Comparison of ENCODE assay signal across 8 mouse cellular contexts in the genomic region with DNA sequence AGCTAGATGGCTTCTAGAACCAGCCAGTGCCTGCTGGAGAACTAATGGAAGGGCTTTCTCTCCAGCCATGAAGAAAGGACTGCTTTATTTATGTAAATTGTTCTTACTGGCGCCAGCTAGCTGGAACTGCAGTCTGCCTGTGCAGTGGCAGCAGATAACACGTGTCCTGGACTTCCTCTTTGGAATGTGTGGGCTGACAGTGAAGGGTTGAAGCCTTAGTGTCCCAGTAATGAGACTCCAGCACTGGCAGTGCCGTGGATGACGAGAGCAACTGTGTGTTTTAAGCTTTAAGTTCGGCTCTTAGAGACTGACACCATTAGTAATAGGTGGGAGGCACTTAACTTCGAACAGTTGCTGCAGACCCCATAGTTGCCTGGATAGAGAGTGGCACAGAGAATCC. TPM values are rescaled to one million over a fixed set of nuclear protein-coding genes. Genes with fewer than 3 reads are reported as not detected.
A peak's percentile ranks its signal among the peaks of the same experiment; 100 is the strongest.
DNase-seq lines count a peak whose midpoint lies in the region; ATAC-seq and TF ChIP-seq lines count a peak whose summit lies in the region.

No protein-coding gene starts in this region.

- dilution Hi-C loops in CH12.LX (cut with MboI; ENCODE audit: extremely low pct_ligation_motif_present, extremely low pct_unique_long_range_greater_than_20kb, low sequenced_read_pairs), result no loop called here

- 10% methylated on average over 6 of the region's 6 CpGs for WGBS in embryonic facial prominence, embryonic 13.5 days
- WGBS in heart, embryonic 12.5 days, result 8% methylated on average over 6 of the region's 6 CpGs
- WGBS in kidney, embryonic 14.5 days, result 7% methylated on average over 6 of the region's 6 CpGs
- 7% methylated on average over 6 of the region's 6 CpGs for WGBS in lung, adult 2 months
- WGBS in neural tube, embryonic 14.5 days, result 8% methylated on average over 6 of the region's 6 CpGs

- peaks cover 6 to 47% of the 10 kb centered on the region in 2 experiments for H3K4me1 ChIP-seq in CH12.LX (ENCODE audit: control insufficient read depth in 1 of 2, insufficient read depth in 2 of 2)
- peaks cover 27% of the 10 kb centered on the region for H3K4me1 ChIP-seq in embryonic facial prominence, embryonic 13.5 days
- H3K4me1 ChIP-seq in heart, embryonic 12.5 days (replicated peaks), result peaks cover 35% of the 10 kb centered on the region
- peaks cover 22% of the 10 kb centered on the region for H3K4me1 ChIP-seq in kidney, embryonic 14.5 days (ENCODE audit: control insufficient read depth, insufficient read depth, low read length)
- peaks cover 11% of the 10 kb centered on the region for H3K4me1 ChIP-seq in lung, adult 2 months (ENCODE audit: control insufficient read depth, insufficient read depth, low read length)
- peaks cover 23% of the 10 kb centered on the region for H3K4me1 ChIP-seq in neural tube, embryonic 14.5 days (ENCODE audit: control insufficient read depth, insufficient read depth, low read length)

- DNase-seq in CH12.LX (ENCODE audit: extremely low read depth), result peak; percentile 56
- peak; percentile 65 for DNase-seq in adrenal gland, postnatal 10 days
- peak; percentile 49 for DNase-seq in lung, adult 2 months
- no peak for DNase-seq in natural killer cell, adult 2 months (ENCODE audit: low spot score in 2 of 2)

- TF ChIP-seq EP300 in CH12.LX (IDR thresholded peaks at IDR 0.05; ENCODE audit: low read length), result 0 out of 2 replicates have a peak, but pooled peaks have one; percentile 16

- no peaks in the 10 kb centered on the region for H3K9me3 ChIP-seq in CH12.LX (replicated peaks; ENCODE audit: low read length)
- no peaks in the 10 kb centered on the region for H3K9me3 ChIP-seq in embryonic facial prominence, embryonic 13.5 days
- H3K9me3 ChIP-seq in heart, embryonic 12.5 days (replicated peaks), result no peaks in the 10 kb centered on the region
- no peaks in the 10 kb centered on the region for H3K9me3 ChIP-seq in kidney, embryonic 14.5 days (ENCODE audit: control insufficient read depth, low read length)
- no peaks in the 10 kb centered on the region for H3K9me3 ChIP-seq in neural tube, embryonic 14.5 days (ENCODE audit: control insufficient read depth, low read length)

- H3K36me3 ChIP-seq in CH12.LX (replicated peaks in 1 of 2; ENCODE audit: control insufficient read depth in 1 of 2, insufficient read depth in 1 of 2, low read length in 1 of 2), result peaks cover 14 to 43% of the 10 kb centered on the region in 2 experiments
- H3K36me3 ChIP-seq in embryonic facial prominence, embryonic 13.5 days, result peaks cover 24% of the 10 kb centered on the region
- peaks cover 24% of the 10 kb centered on the region for H3K36me3 ChIP-seq in heart, embryonic 12.5 days
- H3K36me3 ChIP-seq in kidney, embryonic 14.5 days (ENCODE audit: control insufficient read depth, insufficient read depth, low read length), result 0 out of 2 replicates have a peak, but pooled peaks cover 3% of the 10 kb centered on the region
- no peaks in the 10 kb centered on the region for H3K36me3 ChIP-seq in neural tube, embryonic 14.5 days (ENCODE audit: control insufficient read depth, insufficient read depth, low read length)

- H3K27ac ChIP-seq in CH12.LX (ENCODE audit: insufficient read depth, low read depth), result peak overlapping the region; percentile 10; the same call in 1 of the 2 replicates
- H3K27ac ChIP-seq in embryonic facial prominence, embryonic 13.5 days, result peak overlapping the region; percentile 78
- peak overlapping the region; percentile 90 for H3K27ac ChIP-seq in heart, embryonic 12.5 days (ENCODE audit: poor library complexity, severe bottlenecking)
- peak overlapping the region; percentile 53 for H3K27ac ChIP-seq in kidney, embryonic 14.5 days (ENCODE audit: low read depth, low read length)
- peak overlapping the region; percentile 77 for H3K27ac ChIP-seq in neural tube, embryonic 14.5 days (ENCODE audit: low read depth, low read length)

- ATAC-seq in embryonic facial prominence, embryonic 13.5 days (ENCODE audit: insufficient number of reproducible peaks, insufficient read depth, low FRiP score, low TSS enrichment, low read depth), result no peak
- ATAC-seq in heart, embryonic 12.5 days (ENCODE audit: insufficient number of reproducible peaks, low FRiP score), result peak; percentile 83
- ATAC-seq in kidney, embryonic 14.5 days (ENCODE audit: low FRiP score, low TSS enrichment), result peak; percentile 90
- peak; percentile 83 for ATAC-seq in neural tube, embryonic 14.5 days (ENCODE audit: low read depth)

- in situ Hi-C loops in CH12.LX (cut with MboI; ENCODE audit: low pct_ligation_motif_present, low pct_unique_long_range_greater_than_20kb, low sequenced_read_pairs), result no loop called here

- H3K9ac ChIP-seq in CH12.LX (ENCODE audit: insufficient read depth, low read depth), result 0 out of 2 replicates have a peak overlapping the region, but pooled peaks have one; percentile 4
- H3K9ac ChIP-seq in embryonic facial prominence, embryonic 13.5 days, result no peak overlapping the region
- peak overlapping the region; percentile 44; the same call in 1 of the 2 replicates for H3K9ac ChIP-seq in heart, embryonic 12.5 days
- no peak overlapping the region for H3K9ac ChIP-seq in kidney, embryonic 14.5 days (ENCODE audit: low read depth, low read length)
- no peak overlapping the region for H3K9ac ChIP-seq in neural tube, embryonic 14.5 days (replicated peaks; ENCODE audit: low read depth, low read length)

- TF ChIP-seq CTCF in CH12.LX (conservative IDR thresholded peaks at IDR 0.05 in 1 of 2, IDR thresholded peaks at IDR 0.05 in 1 of 2; ENCODE audit: low read depth in 2 of 2, low read length in 2 of 2), result no peak
- TF ChIP-seq CTCF in lung, adult 2 months (IDR thresholded peaks at IDR 0.05; ENCODE audit: insufficient read depth, low read length), result 0 out of 2 replicates have a peak, but pooled peaks have one; percentile 2

- peaks cover 52% of the 10 kb centered on the region for H3K79me2 ChIP-seq in CH12.LX (replicated peaks; ENCODE audit: control insufficient read depth, extremely low read depth, insufficient read depth, poor library complexity, severe bottlenecking)

- TF ChIP-seq RAD21 in CH12.LX (IDR thresholded peaks at IDR 0.05; ENCODE audit: low read depth, low read length), result no peak

- H3K27me3 ChIP-seq in CH12.LX (replicated peaks), result no peaks in the 10 kb centered on the region
- no peaks in the 10 kb centered on the region for H3K27me3 ChIP-seq in embryonic facial prominence, embryonic 13.5 days
- H3K27me3 ChIP-seq in heart, embryonic 12.5 days (replicated peaks), result no peaks in the 10 kb centered on the region
- H3K27me3 ChIP-seq in kidney, embryonic 14.5 days (ENCODE audit: control insufficient read depth, insufficient read depth, low read length), result no peaks in the 10 kb centered on the region
- no peaks in the 10 kb centered on the region for H3K27me3 ChIP-seq in neural tube, embryonic 14.5 days (ENCODE audit: control insufficient read depth, insufficient read depth, low read length)

- TF ChIP-seq POLR2A in CH12.LX (IDR thresholded peaks at IDR 0.05; ENCODE audit: low read depth, low read length), result peak; percentile 34; the same call in 1 of the 2 replicates
- peak; percentile 37; the same call in 1 of the 2 replicates for TF ChIP-seq POLR2A in lung, adult 2 months (IDR thresholded peaks at IDR 0.05; ENCODE audit: borderline replicate concordance, extremely low read depth, low read depth, low read length)

- no peak overlapping the region for H3K4me3 ChIP-seq in CH12.LX (replicated peaks in 1 of 3; ENCODE audit: low read depth in 2 of 3, low read length in 2 of 3, poor library complexity in 1 of 3)
- H3K4me3 ChIP-seq in embryonic facial prominence, embryonic 13.5 days, result no peak overlapping the region
- H3K4me3 ChIP-seq in heart, embryonic 12.5 days, result peak overlapping the region; percentile 17
- no peak overlapping the region for H3K4me3 ChIP-seq in kidney, embryonic 14.5 days (ENCODE audit: low read length)
- no peak overlapping the region for H3K4me3 ChIP-seq in lung, adult 2 months (replicated peaks; ENCODE audit: extremely low read depth, low read depth, low read length)
- H3K4me3 ChIP-seq in neural tube, embryonic 14.5 days (ENCODE audit: low read depth, low read length), result no peak overlapping the region

- H3K4me2 ChIP-seq in CH12.LX (ENCODE audit: insufficient read depth, low read depth, poor library complexity, severe bottlenecking), result peak overlapping the region; percentile 93
- peak overlapping the region; percentile 21 for H3K4me2 ChIP-seq in embryonic facial prominence, embryonic 13.5 days
- H3K4me2 ChIP-seq in heart, embryonic 12.5 days, result peak overlapping the region; percentile 57
- peak overlapping the region; percentile 13; the same call in 1 of the 2 replicates for H3K4me2 ChIP-seq in kidney, embryonic 14.5 days (replicated peaks; ENCODE audit: low read depth, low read length)
- peak overlapping the region; percentile 26; the same call in 1 of the 2 replicates for H3K4me2 ChIP-seq in neural tube, embryonic 14.5 days (ENCODE audit: low read depth, low read length)

TF ChIP-seq in CH12.LX, 34 proteins besides CTCF, POLR2A, EP300 and RAD21:
- TF ChIP-seq SMC3 (IDR thresholded peaks at IDR 0.05; ENCODE audit: low read depth, low read length), result no peak
- peak; percentile 82 for TF ChIP-seq MAX (IDR thresholded peaks at IDR 0.05; ENCODE audit: low read length)
- TF ChIP-seq SIN3A (IDR thresholded peaks at IDR 0.05; ENCODE audit: low read length), result 0 out of 2 replicates have a peak, but pooled peaks have one; percentile 54
- TF ChIP-seq MYC (IDR thresholded peaks at IDR 0.05; ENCODE audit: low read depth, low read length), result peak; percentile 76
- TF ChIP-seq NRF1 (IDR thresholded peaks at IDR 0.05; ENCODE audit: low read depth, low read length), result no peak
- TF ChIP-seq TBP (conservative IDR thresholded peaks at IDR 0.05; ENCODE audit: low read depth, low read length), result 0 out of 2 replicates have a peak, but pooled peaks have one; percentile 25
- TF ChIP-seq BHLHE40 (IDR thresholded peaks at IDR 0.05; ENCODE audit: low read depth, low read length), result peak; percentile 59
TF ChIP-seq in CH12.LX: peak in this region for 5.

RNA-seq across cellular contexts. Expression of gene Atf7ip, which starts 37.2 kb away (rescaled TPM):
- total RNA-seq in CH12.LX (2012; rRNA removed) (20.4 and 35.4 TPM in 2 replicates), CH12.LX (2014; rRNA removed) (4.2 and 4.4 TPM in 2 replicates)
- polyA plus RNA-seq in CH12.LX (2012; ENCODE audit: insufficient read length, low read depth), result 29.7 and 44.8 TPM in 2 replicates
- total RNA-seq in adrenal gland, postnatal 10 days (2021), result 100 to 1,000 TPM in 1 of 2 experiments, 10 to 100 TPM in 1; 63.7 to 105 TPM
- polyA plus RNA-seq in embryonic facial prominence, embryonic 13.5 days (2015; fragmentation: Nextera tagmentation; extraction: Ambion mirVana), result 39.0 and 56.3 TPM in 2 replicates
- 51.0 and 51.5 TPM in 2 replicates for polyA plus RNA-seq in heart, embryonic 12.5 days (2016; fragmentation: Nextera tagmentation; extraction: Ambion mirVana)
- 31.3 and 54.2 TPM in 2 replicates for polyA plus RNA-seq in kidney, embryonic 14.5 days (2014; fragmentation: Nextera tagmentation; extraction: Ambion mirVana)
- 24.8 and 28.3 TPM in 2 replicates for polyA plus RNA-seq in lung, adult 2 months (2012; rRNA removed)
- 49.2 and 59.5 TPM in 2 replicates for polyA plus RNA-seq in neural tube, embryonic 14.5 days (2014; fragmentation: Nextera tagmentation; extraction: Ambion mirVana)

Comparison
In these comparisons a context has a peak if more than half of its experiments do, and no peak if none do; other contexts are left out.
1. DNase-seq: peak in CH12.LX (single experiment), adrenal gland, postnatal 10 days (single experiment) and lung, adult 2 months (single experiment); none in natural killer cell, adult 2 months (0 of 2).
2. H3K27ac ChIP-seq: peak in every context shown above with its lines; median percentile 90 in heart, embryonic 12.5 days; 78 in embryonic facial prominence, embryonic 13.5 days; 77 in neural tube, embryonic 14.5 days; 53 in kidney, embryonic 14.5 days; 10 in CH12.LX.
3. H3K4me2 ChIP-seq: peak in every context shown above with its lines; median percentile 93 in CH12.LX; 57 in heart, embryonic 12.5 days; 26 in neural tube, embryonic 14.5 days; 21 in embryonic facial prominence, embryonic 13.5 days; 13 in kidney, embryonic 14.5 days.
4. H3K9ac ChIP-seq: peak in CH12.LX (single experiment) and heart, embryonic 12.5 days (single experiment); none in embryonic facial prominence, embryonic 13.5 days (single experiment), kidney, embryonic 14.5 days (single experiment) and neural tube, embryonic 14.5 days (single experiment).